Mouse (Mus musculus) neural tube, embryonic 11.5 days (tissue): Measurements from ENCODE around the gene Lrcol1. TPM values are rescaled to one million over a fixed set of nuclear protein-coding genes. Genes with fewer than 3 reads are reported as not detected.
A peak's percentile ranks its signal among the peaks of the same experiment; 100 is the strongest.

ENCODE experiments used
- ATAC-seq: fragments of 200-750 bp; cut with Nextera tagmentation; 2 replicates; pipeline ENCODE4 v1.8.0; 2017; ENCODE audit warnings: moderate number of reproducible peaks, mild to moderate bottlenecking, moderate TSS enrichment, moderate library complexity; ENCODE audit not compliant: insufficient read depth, low FRiP score, low TSS enrichment
- DNase-seq: peaks from one replicate; pipeline ENCODE4 v3.0.0-alpha.2; 2015; ENCODE audit warnings: low spot score
- H3K27ac ChIP-seq: fragments of 300-500 bp; sonication (generic); 2 replicates; pipeline ENCODE4 v1.5.1; 2014; ENCODE audit warnings: low read depth, mild to moderate bottlenecking, low read length
- H3K27me3 ChIP-seq: fragments of 300-500 bp; sonication (generic); 2 replicates; pipeline ENCODE4 v1.6.1; 2014; ENCODE audit warnings: mild to moderate bottlenecking, low read length, mixed read lengths; ENCODE audit not compliant: control insufficient read depth, insufficient read depth
- H3K36me3 ChIP-seq: fragments of 300-500 bp; sonication (generic); 2 replicates; pipeline ENCODE4 v1.6.1; 2014; ENCODE audit warnings: mild to moderate bottlenecking, low read length, moderate library complexity, mixed read lengths; ENCODE audit not compliant: control insufficient read depth, insufficient read depth
- H3K4me1 ChIP-seq: fragments of 300-500 bp; sonication (generic); 2 replicates; pipeline ENCODE4 v1.6.1; 2014; ENCODE audit warnings: low read length, mixed read lengths; ENCODE audit not compliant: control insufficient read depth, insufficient read depth
- H3K4me2 ChIP-seq: fragments of 300-500 bp; sonication (generic); 2 replicates; pipeline ENCODE4 v1.6.1; 2014; ENCODE audit warnings: low read depth, mild to moderate bottlenecking, moderate library complexity
- H3K4me3 ChIP-seq: fragments of 300-500 bp; sonication (generic); 2 replicates; pipeline ENCODE4 v1.5.1; 2014; ENCODE audit warnings: low read depth, low read length
- H3K9ac ChIP-seq: fragments of 300-500 bp; sonication (generic); 2 replicates; pipeline ENCODE4 v1.6.1; 2014; ENCODE audit warnings: mild to moderate bottlenecking, low read length
- H3K9me3 ChIP-seq: fragments of 300-500 bp; sonication (generic); 2 replicates; pipeline ENCODE4 v1.6.1; 2016; ENCODE audit warnings: low read length; ENCODE audit not compliant: control insufficient read depth
- WGBS: fragments of 180-500 bp; shearing (Covaris S2); extraction: QIAGEN DNeasy Blood & Tissue Kit; methylation state at CpG from one replicate; pipeline ENCODE4 v1.1.7; 2014; 5-methylcytosine and 5-hydroxymethylcytosine counted together
- polyA plus RNA-seq: library from polyadenylated mRNA; unstranded; fragments of >200 nt; fragmentation: Nextera tagmentation; extraction: Ambion mirVana; gene quantifications from 2 replicates; pipeline ENCODE4 v1.2.1, GENCODE M21; 2014

Lrcol1 gene
- polyA plus RNA-seq, 1 experiment from 2014 or later: not detected

DNA sequence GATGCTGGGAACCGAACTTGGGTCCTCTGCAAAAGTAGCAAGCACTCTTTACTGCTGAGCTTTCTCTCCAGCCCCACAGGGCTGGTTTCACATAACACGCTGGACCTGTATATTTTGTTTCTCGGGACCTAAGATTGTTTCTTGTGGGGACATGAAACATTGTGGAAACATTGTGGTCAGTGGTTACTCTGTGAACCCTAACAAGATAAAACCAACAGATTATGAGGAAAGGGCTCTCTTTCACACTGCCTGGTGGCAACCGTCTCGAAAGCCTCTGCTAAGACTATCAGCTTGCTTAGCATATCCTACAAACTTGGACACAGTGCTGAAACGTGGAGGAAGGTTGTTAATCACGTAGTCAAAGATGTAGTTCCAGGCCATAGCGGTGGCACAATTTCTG lies 2.5 kb downstream of the Lrcol1 start:
- no peak for ATAC-seq
- Histone ChIP-seq H3K4me1 (no peaks in the 10 kb centered on the region), H3K27me3 (peaks cover 18% of the 10 kb centered on the region), H3K9ac (no peak overlapping the region), H3K27ac (no peak overlapping the region), H3K9me3 (no peaks in the 10 kb centered on the region), H3K4me2 (no peak overlapping the region), H3K4me3 (no peak overlapping the region), H3K36me3 (no peaks in the 10 kb centered on the region)
- no peak for DNase-seq
- 87% methylated on average over 8 of the region's 8 CpGs for WGBS

DNA sequence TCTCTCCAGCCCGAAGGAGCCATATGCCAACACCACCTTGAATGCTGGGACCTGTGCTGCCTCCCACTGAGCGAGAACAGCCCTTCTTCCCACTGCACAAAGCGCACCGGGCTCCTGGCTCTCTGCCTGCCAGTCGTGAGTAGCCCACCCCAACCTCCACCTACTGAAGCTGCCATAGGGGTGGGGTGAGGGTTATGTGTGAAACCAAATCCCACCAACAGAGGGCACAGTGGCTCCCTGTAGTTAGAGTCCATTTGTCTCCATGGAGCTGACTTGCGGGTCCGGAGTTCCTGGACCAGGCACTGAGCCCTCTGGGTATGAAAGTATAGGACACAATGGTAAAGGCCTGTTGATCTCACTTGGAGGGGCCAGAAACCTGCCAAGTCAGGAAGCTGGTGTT lies 10.2 kb downstream of the Lrcol1 start:
- no peaks in the 10 kb centered on the region for H3K9me3 ChIP-seq
- H3K36me3 ChIP-seq: no peaks in the 10 kb centered on the region
- H3K9ac ChIP-seq: no peak overlapping the region
- H3K4me1 ChIP-seq: no peaks in the 10 kb centered on the region
- no peak overlapping the region for H3K4me3 ChIP-seq
- ATAC-seq: no peak
- H3K27ac ChIP-seq: no peak overlapping the region
- peaks cover 4% of the 10 kb centered on the region; the same call in 1 of the 2 replicates for H3K27me3 ChIP-seq
- no peak overlapping the region for H3K4me2 ChIP-seq
- whole genome bisulfite sequencing: 18% methylated on average over 7 of the region's 7 CpGs
- peak; percentile 61 for DNase-seq

DNA sequence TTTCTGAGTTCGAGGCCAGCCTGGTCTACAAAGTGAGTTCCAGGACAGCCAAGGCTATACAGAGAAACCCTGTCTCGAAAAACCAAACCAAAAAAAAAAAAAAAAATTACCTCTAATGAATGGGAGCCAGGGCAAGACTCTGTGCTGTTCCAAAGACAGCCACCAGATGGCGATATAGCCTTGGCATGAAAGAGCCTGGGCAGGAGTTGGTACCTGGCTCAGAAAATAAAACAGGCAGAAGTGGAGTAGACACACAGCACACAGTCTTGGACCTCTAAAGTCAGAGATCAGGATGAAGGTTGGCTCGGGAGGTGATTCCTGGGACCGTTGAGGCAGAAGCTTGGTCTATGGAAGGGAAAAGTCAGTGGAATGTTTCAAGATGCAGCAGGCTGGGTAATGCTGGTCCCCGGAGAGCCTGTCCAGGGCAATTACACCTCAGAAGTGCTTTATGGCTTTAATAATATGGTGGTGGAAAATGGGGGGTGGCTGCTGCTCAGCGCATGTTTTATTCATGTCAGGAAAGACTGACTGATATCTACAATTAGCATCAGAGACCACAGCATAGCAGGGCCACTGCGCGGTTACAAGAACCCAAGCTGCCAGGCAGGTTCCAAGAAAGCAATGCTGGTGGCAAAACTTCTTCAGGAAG lies 13.1 kb downstream of the Lrcol1 start:
- Histone ChIP-seq H3K36me3 (no peaks in the 10 kb centered on the region; the same call in 1 of the 2 replicates), H3K4me3 (no peak overlapping the region), H3K27ac (no peak overlapping the region), H3K4me2 (no peak overlapping the region), H3K4me1 (no peaks in the 10 kb centered on the region), H3K9me3 (no peaks in the 10 kb centered on the region), H3K9ac (no peak overlapping the region), H3K27me3 (peaks cover 4% of the 10 kb centered on the region; the same call in 1 of the 2 replicates)
- WGBS: 43% methylated on average over 8 of the region's 9 CpGs
- ATAC-seq (peak; percentile 36; the same call in 1 of the 2 replicates), DNase-seq (peak; percentile 86)

DNA sequence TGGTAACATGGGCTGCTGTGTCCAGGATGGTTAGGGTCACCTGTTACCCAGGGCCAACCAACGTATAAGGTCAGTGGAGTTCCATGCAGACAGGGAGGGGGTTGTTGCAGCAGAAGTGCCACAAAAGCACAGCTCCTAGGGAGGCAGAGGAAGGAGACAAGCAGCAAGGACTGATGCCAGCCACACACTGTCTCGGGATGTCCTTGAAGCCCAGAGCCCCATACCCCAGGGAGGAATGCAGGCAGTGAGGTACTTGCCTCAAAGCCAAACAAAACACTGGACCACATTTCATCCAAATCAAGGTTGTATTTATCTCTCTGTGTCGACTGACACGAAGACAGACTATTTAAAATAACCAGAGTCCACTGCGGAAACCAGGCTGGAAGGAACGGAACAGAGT lies 16.9 kb downstream of the Lrcol1 start:
- Histone ChIP-seq H3K4me3 (no peak overlapping the region), H3K36me3 (no peaks in the 10 kb centered on the region; the same call in 1 of the 2 replicates), H3K27me3 (no peaks in the 10 kb centered on the region), H3K27ac (no peak overlapping the region), H3K4me2 (no peak overlapping the region), H3K4me1 (no peaks in the 10 kb centered on the region; the same call in 1 of the 2 replicates), H3K9ac (no peak overlapping the region), H3K9me3 (no peaks in the 10 kb centered on the region)
- no peak for DNase-seq
- WGBS: 88% methylated on average over 6 of the region's 6 CpGs
- ATAC-seq: no peak

DNA sequence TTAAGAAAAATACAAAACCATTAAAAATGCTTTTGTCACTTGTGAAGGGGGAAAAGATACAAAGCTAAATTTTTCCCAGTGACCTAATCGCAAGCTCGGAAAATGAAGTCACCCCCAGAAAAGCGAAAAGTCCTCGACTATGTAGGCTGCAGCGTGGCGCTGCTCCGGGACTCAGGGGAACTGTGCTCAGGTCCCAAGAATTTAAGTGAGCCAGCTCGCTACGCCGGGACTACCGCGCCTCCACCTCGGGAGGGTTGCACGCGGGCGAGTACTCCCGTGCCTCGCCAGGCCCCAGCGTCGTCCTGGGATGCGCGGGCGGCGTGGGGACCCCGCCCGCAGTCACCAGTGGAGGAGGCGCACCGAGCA lies 18.3 kb downstream of the Lrcol1 start:
- 1% methylated on average over 28 of the region's 28 CpGs for WGBS
- DNase-seq: no peak
- no peaks in the 10 kb centered on the region for H3K9me3 ChIP-seq
- H3K36me3 ChIP-seq: peaks cover 5% of the 10 kb centered on the region
- no peaks in the 10 kb centered on the region for H3K27me3 ChIP-seq
- H3K9ac ChIP-seq: peak overlapping the region; percentile 54
- no peaks in the 10 kb centered on the region; the same call in 1 of the 2 replicates for H3K4me1 ChIP-seq
- 0 out of 2 replicates have a peak, but pooled peaks have one; percentile 32 for ATAC-seq
- H3K4me2 ChIP-seq: peak overlapping the region; percentile 83
- H3K27ac ChIP-seq: no peak overlapping the region
- peak overlapping the region; percentile 40 for H3K4me3 ChIP-seq

DNA sequence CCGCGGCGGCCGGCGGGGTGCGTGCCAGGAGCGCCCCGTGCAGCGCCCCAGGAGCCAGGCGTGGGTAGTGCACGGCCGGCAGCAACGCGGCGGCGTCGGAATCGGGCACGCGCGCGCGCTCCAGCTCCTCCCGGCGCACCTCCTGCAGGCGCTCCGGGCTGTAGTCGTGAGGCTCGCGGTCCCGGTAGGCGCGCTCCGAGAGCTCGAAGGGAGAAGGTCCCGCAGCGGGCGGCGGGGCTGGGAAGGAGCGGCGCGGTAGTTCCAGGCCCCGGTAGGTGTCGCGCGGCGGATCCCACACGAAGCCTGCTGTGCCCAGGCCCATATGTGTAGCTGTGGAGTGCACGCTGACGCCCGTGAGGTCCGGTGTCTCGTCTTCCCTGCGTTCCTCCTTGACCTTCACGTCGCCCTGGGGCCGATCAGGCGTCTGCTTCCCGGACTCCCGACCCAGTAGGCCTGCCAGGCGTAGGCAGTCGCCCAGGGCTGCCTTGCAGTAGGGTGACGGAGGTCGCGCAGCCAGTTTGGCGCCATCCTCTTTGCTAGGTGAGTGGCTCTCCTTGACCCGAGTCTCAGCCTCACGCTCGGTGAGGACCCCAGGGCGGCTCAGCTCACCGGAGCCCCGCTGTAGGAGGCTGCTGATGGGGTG lies 18.8 kb downstream of the Lrcol1 start:
- Histone ChIP-seq H3K9ac (peak overlapping the region; percentile 54), H3K27me3 (no peaks in the 10 kb centered on the region), H3K9me3 (no peaks in the 10 kb centered on the region), H3K4me2 (peak overlapping the region; percentile 83), H3K4me1 (no peaks in the 10 kb centered on the region; the same call in 1 of the 2 replicates), H3K27ac (no peak overlapping the region), H3K4me3 (peak overlapping the region; percentile 40), H3K36me3 (peaks cover 5% of the 10 kb centered on the region)
- DNase-seq (peak; percentile 82), ATAC-seq (peak; percentile 78)
- under 1% methylated on average over 59 of the region's 72 CpGs for WGBS

DNA sequence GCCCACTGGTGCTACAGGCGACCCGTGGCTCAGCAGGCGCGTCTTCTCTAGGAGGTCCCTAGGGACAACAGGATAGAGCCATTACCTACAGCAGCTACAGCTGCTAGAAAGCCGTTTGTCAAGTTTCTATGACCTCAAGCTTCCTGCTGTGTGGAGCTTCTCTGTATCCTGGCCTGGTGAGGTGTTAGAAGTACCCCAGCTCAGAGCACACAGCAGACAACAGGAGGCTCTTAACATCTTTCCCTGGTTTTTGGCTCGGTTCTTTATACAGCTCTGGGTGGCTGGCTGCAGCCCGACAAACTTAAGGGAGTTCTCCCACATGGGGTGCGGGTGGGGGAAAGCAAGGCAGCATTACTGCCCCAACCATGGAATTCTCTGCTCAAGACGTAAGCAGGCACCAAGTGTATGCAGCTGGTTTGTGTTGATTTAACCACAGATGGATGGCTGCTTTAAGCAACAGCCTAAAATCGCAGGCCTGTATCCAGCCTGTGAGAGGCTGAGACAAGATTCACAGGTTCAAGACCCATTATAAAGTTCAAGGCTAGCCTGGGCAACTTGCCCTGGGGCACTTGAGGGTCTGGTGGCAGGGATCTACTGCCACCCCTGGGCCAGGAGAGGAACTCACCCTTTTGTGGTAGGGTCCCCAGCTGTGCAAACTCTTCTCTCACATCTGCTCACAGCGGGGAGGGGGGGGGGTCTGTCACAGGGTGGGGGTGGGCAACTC lies 19.5 kb downstream of the Lrcol1 start:
- 25% methylated on average over 11 of the region's 11 CpGs for WGBS
- H3K27ac ChIP-seq: no peak overlapping the region
- no peak for DNase-seq

DNA sequence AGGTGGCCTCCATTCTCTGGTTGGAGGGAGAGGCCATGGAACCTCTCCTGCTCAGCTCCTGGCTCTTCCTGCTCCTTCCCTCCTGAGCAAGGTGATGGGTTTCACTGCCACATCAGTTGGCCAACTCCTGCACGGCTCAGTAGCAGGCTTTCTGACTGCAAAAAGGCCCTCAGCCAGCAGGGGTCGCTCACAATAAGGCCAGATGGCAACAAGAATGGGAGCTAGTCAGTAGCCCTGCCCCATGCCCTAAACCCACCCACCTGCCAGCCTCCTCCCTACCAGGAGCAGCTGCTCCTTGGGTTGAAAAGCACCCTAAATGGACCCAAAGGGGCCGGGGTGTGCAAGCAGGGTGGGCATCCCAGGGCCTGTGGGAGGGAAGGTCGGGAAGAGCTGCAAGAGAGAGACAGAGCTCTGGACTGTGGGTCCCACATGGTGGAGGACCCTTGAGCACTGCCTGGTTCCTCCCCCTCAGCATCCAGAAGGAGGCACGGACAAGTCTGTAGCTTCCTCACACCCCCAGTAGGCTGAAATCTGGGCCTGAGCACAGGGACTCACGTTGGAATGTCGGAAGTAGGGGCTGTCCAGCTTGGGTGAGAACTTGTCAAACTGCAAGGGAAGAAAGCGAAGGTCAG lies 32.4 kb downstream of the Lrcol1 start:
- Histone ChIP-seq H3K4me1 (0 out of 2 replicates have a peak, but pooled peaks cover 5% of the 10 kb centered on the region), H3K9ac (no peak overlapping the region), H3K36me3 (peaks cover 27% of the 10 kb centered on the region), H3K27me3 (no peaks in the 10 kb centered on the region), H3K4me2 (no peak overlapping the region), H3K27ac (no peak overlapping the region), H3K4me3 (no peak overlapping the region), H3K9me3 (no peaks in the 10 kb centered on the region)
- ATAC-seq (peak; percentile 56), DNase-seq (peak; percentile 82)
- 55% methylated on average over 8 of the region's 8 CpGs for WGBS

More for the DNA sequence above, 19.5 kb downstream of the Lrcol1 start:
- H3K36me3 ChIP-seq: peaks cover 9% of the 10 kb centered on the region
- no peaks in the 10 kb centered on the region for H3K27me3 ChIP-seq
- peak overlapping the region; percentile 40; the same call in 1 of the 2 replicates for H3K4me3 ChIP-seq
- peak overlapping the region; percentile 54; the same call in 1 of the 2 replicates for H3K9ac ChIP-seq
- peak overlapping the region; percentile 83 for H3K4me2 ChIP-seq
- peak; percentile 11; the same call in 1 of the 2 replicates for ATAC-seq
- no peaks in the 10 kb centered on the region for H3K9me3 ChIP-seq
- H3K4me1 ChIP-seq: no peaks in the 10 kb centered on the region; the same call in 1 of the 2 replicates
